Mouse (Mus musculus) Muller cell, postnatal 12 days (primary cell): ENCODE results near the gene Kcnab2.
A peak's percentile ranks its signal among the peaks of the same experiment; 100 is the strongest.

Experiments used
- DNase-seq: peaks from one replicate; pipeline ENCODE4 v3.0.0-alpha.2; 2015; ENCODE audit errors: inconsistent ontology term

The Kcnab2 gene

GRCm38 (mm10) chr4:152385644-152386043, 92.0 kb downstream of the Kcnab2 start:
- no peak for DNase-seq

GRCm38 (mm10) chr4:152382528-152383252, 95.0 kb downstream of the Kcnab2 start:
- DNase-seq: no peak

- no peak for DNase-seq
These were observed 112.4 kb downstream of the Kcnab2 start for GRCm38 (mm10) chr4:152365228-152365627.

GRCm38 (mm10) chr4:152362180-152362579, 115.5 kb downstream of the Kcnab2 start:
- no peak for DNase-seq

GRCm38 (mm10) chr4:152360855-152361254, 116.8 kb downstream of the Kcnab2 start:
- DNase-seq: peak; percentile 49

- DNase-seq: no peak
These were observed 118.0 kb downstream of the Kcnab2 start for GRCm38 (mm10) chr4:152359700-152360099.

GRCm38 (mm10) chr4:152355672-152356071, 122.0 kb downstream of the Kcnab2 start:
- no peak for DNase-seq

GRCm38 (mm10) chr4:152353886-152354637, 123.6 kb downstream of the Kcnab2 start:
- DNase-seq: no peak

- DNase-seq: no peak
These were observed 126.0 kb downstream of the Kcnab2 start for GRCm38 (mm10) chr4:152351422-152352305.

GRCm38 (mm10) chr4:152350722-152351421, 126.8 kb downstream of the Kcnab2 start:
- DNase-seq: no peak

- no peak for DNase-seq
These were observed 127.8 kb downstream of the Kcnab2 start for GRCm38 (mm10) chr4:152349837-152350381.

- peak; percentile 68 for DNase-seq
These were observed 132.4 kb downstream of the Kcnab2 start for GRCm38 (mm10) chr4:152345120-152345889.

GRCm38 (mm10) chr4:152344651-152345050, 133.0 kb downstream of the Kcnab2 start:
- DNase-seq: no peak

GRCm38 (mm10) chr4:152343296-152343695, 134.4 kb downstream of the Kcnab2 start:
- peak; percentile 25 for DNase-seq
